Mouse (Mus musculus) neutrophil, adult 5-6 weeks (primary cell): ENCODE results near the gene Dock4. TPM values are rescaled to one million over a fixed set of nuclear protein-coding genes. Genes with fewer than 3 reads are reported as not detected.

ENCODE experiments used
- ATAC-seq: fragments of 151-379, 151-347 bp; 2 replicates; pipeline ENCODE4 v1.8.0; 2017; ENCODE audit warnings: mild to moderate bottlenecking, moderate TSS enrichment; ENCODE audit not compliant: insufficient number of reproducible peaks, poor library complexity, low FRiP score, severe bottlenecking; ENCODE audit errors: extremely low read depth
- total RNA-seq: library from RNA; stranded (forward); fragments of 200-1000 nt; gene quantifications from 2 replicates; pipeline ENCODE4 v1.2.3, GENCODE M21; 2017

The Dock4 gene
- total RNA-seq, 1 experiment from 2014 or later, result 7.6 TPM

DNA sequence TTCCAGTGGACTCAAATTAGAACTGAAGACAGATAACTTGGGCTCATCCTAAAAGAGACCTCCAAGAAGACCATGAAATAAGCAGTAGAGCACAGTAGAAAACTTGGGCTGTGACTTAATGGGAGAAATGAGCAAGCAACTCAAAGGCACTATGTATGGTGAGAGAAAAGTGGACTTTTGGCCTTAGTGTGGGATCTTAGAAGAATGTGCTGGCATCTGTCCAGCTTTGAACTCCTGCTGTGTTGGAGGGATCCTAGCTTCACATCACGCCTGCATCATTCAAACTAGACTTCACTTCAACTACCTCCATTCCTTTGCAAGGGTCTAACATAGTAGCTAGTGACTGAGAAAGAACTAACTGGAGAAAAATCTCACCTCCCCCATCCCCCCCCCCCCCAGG, 443.1 kb downstream of the Dock4 start:
- no peak for ATAC-seq

DNA sequence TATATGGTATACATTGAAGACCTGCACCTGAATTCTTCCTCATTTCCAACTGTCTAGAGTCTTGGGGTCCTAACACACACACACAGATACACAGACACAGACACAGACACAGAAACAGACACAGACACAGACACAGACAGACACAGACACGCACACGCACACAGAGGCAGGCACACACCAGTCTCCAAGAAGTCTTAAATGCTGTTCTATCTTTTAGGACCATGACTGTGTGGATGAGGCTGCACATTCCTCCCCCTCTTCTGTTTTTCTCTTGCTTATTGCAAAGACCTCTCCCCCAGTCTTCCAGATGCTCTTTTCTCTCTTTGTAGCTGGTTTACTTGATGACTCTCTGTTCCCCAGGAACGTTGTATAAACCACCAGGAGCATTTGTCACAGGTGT, 443.8 kb downstream of the Dock4 start:
- ATAC-seq, result no peak

DNA sequence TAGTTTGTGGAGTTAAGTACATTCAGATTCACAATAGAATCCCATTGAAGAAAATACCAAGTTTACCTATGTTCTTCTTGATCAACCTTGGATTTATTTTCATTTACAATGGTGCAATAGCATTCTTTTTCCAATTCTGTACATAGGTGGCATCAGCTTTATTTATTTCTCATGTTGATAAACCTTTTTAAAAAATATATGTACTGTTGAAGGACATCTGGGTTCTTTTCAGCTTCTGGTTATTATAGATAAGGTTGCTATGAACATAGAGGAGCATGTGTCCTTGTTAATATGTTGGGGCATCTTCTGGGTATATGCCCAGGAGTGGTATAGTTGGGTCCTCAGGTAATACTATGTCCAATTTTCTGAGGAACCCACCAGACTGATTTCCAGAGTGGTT, 445.4 kb downstream of the Dock4 start:
- no peak for ATAC-seq

DNA sequence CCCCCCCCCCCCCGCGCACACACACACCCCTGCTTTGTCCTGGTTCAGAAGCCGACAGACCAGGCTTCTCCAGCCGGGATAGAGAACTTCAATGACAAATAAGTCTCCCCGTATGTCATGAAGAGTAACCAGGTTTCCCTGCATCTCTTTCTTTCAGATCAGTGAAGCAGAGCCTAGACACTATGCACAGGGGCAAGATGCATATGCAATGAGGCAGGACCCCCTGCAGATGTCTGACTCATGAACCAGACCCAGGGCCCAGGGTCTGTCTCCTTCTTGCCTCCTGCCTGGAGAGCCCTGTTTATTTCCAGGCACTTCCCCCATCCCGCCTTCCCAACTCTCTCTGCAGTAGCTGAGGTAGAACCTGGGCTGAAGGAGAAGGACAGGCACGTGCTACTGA, 448.0 kb downstream of the Dock4 start:
- no peak for ATAC-seq

DNA sequence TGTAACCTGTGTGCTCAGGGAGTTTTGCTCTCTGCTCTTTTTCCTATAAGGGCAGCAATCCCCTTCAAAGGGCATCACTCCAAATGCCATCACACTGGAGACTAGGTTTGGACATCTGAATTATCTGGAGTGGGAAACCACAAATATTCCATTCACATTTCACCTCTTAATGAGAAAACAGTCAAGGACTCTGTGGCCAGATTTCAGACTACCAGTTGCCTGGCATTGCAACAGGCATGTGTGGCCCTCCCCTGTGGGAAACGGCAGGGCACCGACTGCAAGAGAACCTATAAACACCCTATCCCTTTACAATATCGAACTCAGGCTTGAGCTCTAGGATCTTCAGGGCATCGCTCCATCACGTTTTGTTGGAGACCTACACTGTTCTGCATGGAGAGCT, 448.9 kb downstream of the Dock4 start:
- no peak for ATAC-seq

Other genes starting within 250 kb of the Dock4 start
- gene Lsmem1, start 246.5 kb upstream of the Dock4 start, total RNA-seq, result 0.23 and 0.98 TPM in 2 replicates
- 83.0 and 103 TPM in 2 replicates for gene Ifrd1, start 197.4 kb upstream of the Dock4 start, total RNA-seq
- 26.4 and 28.4 TPM in 2 replicates for gene Zfp277, start 50 bp upstream of the Dock4 start, total RNA-seq